Mouse (Mus musculus) limb, embryonic 13.5 days (tissue): ENCODE data around the gene Eid3. TPM values are rescaled to one million over a fixed set of nuclear protein-coding genes. Genes with fewer than 3 reads are reported as not detected.

Source experiments
- polyA plus RNA-seq: library from polyadenylated mRNA; unstranded; fragments of >200 nt; fragmentation: Nextera tagmentation; extraction: Ambion mirVana; gene quantifications from 2 replicates; pipeline ENCODE4 v1.2.1, GENCODE M21; 2015

The Eid3 gene
- polyA plus RNA-seq, 1 experiment from 2014 or later, result 0.51 TPM

Other genes starting within 250 kb of the Eid3 start
- 33.5 and 40.3 TPM in 2 replicates for gene 1190007I07Rik, start 243.4 kb upstream of the Eid3 start, polyA plus RNA-seq
- 156 TPM in 2 replicates for gene Tdg, start 236.8 kb upstream of the Eid3 start, polyA plus RNA-seq
- gene Glt8d2, start 176.0 kb upstream of the Eid3 start, polyA plus RNA-seq, result 14.0 and 15.0 TPM in 2 replicates
- gene Hcfc2, start 170.5 kb upstream of the Eid3 start, polyA plus RNA-seq, result 51.4 and 51.9 TPM in 2 replicates
- 53.4 and 60.5 TPM in 2 replicates for gene Nfyb, start 102.5 kb upstream of the Eid3 start, polyA plus RNA-seq
- 105 and 116 TPM in 2 replicates for gene Txnrd1, start 32.7 kb upstream of the Eid3 start, polyA plus RNA-seq
- gene Chst11, start 118.9 kb downstream of the Eid3 start, polyA plus RNA-seq, result 4.0 and 4.1 TPM in 2 replicates